In the genomic region with DNA sequence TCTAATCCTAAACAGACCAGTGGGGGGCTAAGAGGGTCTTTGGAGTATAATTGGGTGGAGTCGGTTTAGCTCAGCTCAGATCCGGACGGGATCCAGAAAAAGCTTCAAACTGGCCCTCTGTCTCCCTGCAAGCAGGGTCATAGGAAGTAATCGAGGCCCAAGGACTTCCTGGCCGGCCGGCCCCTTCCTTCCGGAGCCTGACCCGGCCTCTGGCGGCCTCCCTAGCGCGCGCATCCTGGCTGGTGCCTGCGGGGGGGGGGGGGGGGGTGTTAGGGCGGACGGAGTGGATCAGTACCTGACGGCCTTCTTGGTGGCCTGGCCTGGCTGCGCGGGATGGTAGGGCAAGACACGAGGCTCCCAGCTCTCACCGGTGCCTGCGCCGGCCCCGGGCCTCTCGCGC, we compare ENCODE assay signal across 8 mouse cellular contexts. TPM values are rescaled to one million over a fixed set of nuclear protein-coding genes. Genes with fewer than 3 reads are reported as not detected.
DNase-seq lines count a peak whose midpoint lies in the region; ATAC-seq lines count a peak whose summit lies in the region.

No protein-coding gene starts in this region.

- H3K27ac ChIP-seq in neural tube, embryonic 11.5 days (ENCODE audit: low read depth, low read length) = peak overlapping the region; percentile 70
- peak overlapping the region; percentile 81; the same call in 1 of the 2 replicates for H3K27ac ChIP-seq in embryonic facial prominence, embryonic 12.5 days
- peak overlapping the region; percentile 92 for H3K27ac ChIP-seq in hindbrain, embryonic 13.5 days
- H3K27ac ChIP-seq in liver, embryonic 11.5 days (ENCODE audit: low read depth, low read length) = peak overlapping the region; percentile 53; the same call in 1 of the 2 replicates
- H3K27ac ChIP-seq in neural tube, embryonic 12.5 days = peak overlapping the region; percentile 69

- 0% methylated on average over 15 of the region's 25 CpGs for WGBS in neural tube, embryonic 11.5 days
- WGBS in embryonic facial prominence, embryonic 12.5 days = 0% methylated on average over 19 of the region's 25 CpGs
- under 1% methylated on average over 20 of the region's 25 CpGs for WGBS in hindbrain, embryonic 13.5 days
- WGBS in liver, embryonic 11.5 days = under 1% methylated on average over 16 of the region's 25 CpGs
- under 1% methylated on average over 21 of the region's 25 CpGs for WGBS in neural tube, embryonic 12.5 days

- peak overlapping the region; percentile 84 for H3K4me3 ChIP-seq in neural tube, embryonic 11.5 days (ENCODE audit: low read depth, low read length)
- H3K4me3 ChIP-seq in embryonic facial prominence, embryonic 12.5 days = peak overlapping the region; percentile 73
- peak overlapping the region; percentile 90 for H3K4me3 ChIP-seq in hindbrain, embryonic 13.5 days
- peak overlapping the region; percentile 78 for H3K4me3 ChIP-seq in liver, embryonic 11.5 days (ENCODE audit: low read depth, low read length)
- peak overlapping the region; percentile 84 for H3K4me3 ChIP-seq in neural tube, embryonic 12.5 days

- intact Hi-C loops in left cerebral cortex, postnatal 25 days (cut with DNase I) = no loop called here

- peak overlapping the region; percentile 89 for H3K4me2 ChIP-seq in neural tube, embryonic 11.5 days (ENCODE audit: low read depth)
- H3K4me2 ChIP-seq in embryonic facial prominence, embryonic 12.5 days (replicated peaks) = peak overlapping the region; percentile 87
- peak overlapping the region; percentile 86 for H3K4me2 ChIP-seq in hindbrain, embryonic 13.5 days
- H3K4me2 ChIP-seq in liver, embryonic 11.5 days = peak overlapping the region; percentile 95
- H3K4me2 ChIP-seq in neural tube, embryonic 12.5 days (replicated peaks) = peak overlapping the region; percentile 93

- H3K9ac ChIP-seq in neural tube, embryonic 11.5 days (ENCODE audit: low read length) = peak overlapping the region; percentile 78
- H3K9ac ChIP-seq in embryonic facial prominence, embryonic 12.5 days = peak overlapping the region; percentile 74
- H3K9ac ChIP-seq in hindbrain, embryonic 13.5 days = peak overlapping the region; percentile 94
- peak overlapping the region; percentile 74 for H3K9ac ChIP-seq in liver, embryonic 11.5 days (ENCODE audit: low read depth, low read length)
- peak overlapping the region; percentile 80 for H3K9ac ChIP-seq in neural tube, embryonic 12.5 days

- H3K36me3 ChIP-seq in neural tube, embryonic 11.5 days (ENCODE audit: control insufficient read depth, insufficient read depth, low read length) = peaks cover 10% of the 10 kb centered on the region
- H3K36me3 ChIP-seq in embryonic facial prominence, embryonic 12.5 days = peaks cover 31% of the 10 kb centered on the region
- peaks cover 48% of the 10 kb centered on the region for H3K36me3 ChIP-seq in hindbrain, embryonic 13.5 days
- H3K36me3 ChIP-seq in liver, embryonic 11.5 days (ENCODE audit: control insufficient read depth, insufficient read depth, low read length) = peaks cover 12% of the 10 kb centered on the region
- H3K36me3 ChIP-seq in neural tube, embryonic 12.5 days = peaks cover 40% of the 10 kb centered on the region

- DNase-seq in neural tube, embryonic 11.5 days (ENCODE audit: low spot score) = peak; percentile 44
- DNase-seq in neural tube, embryonic 10.5 days (ENCODE audit: extremely low spot score, low spot score) = no peak
- no peak for DNase-seq in liver, embryonic 11.5 days (ENCODE audit: low spot score)
- no peak for DNase-seq in left cerebral cortex, postnatal 25 days (ENCODE audit: low spot score in 2 of 2)
- DNase-seq in layer of hippocampus, adult 18-20 months (ENCODE audit: low spot score in 2 of 2) = no peak

- peaks cover 17% of the 10 kb centered on the region for H3K4me1 ChIP-seq in neural tube, embryonic 11.5 days (ENCODE audit: control insufficient read depth, insufficient read depth, low read length)
- H3K4me1 ChIP-seq in embryonic facial prominence, embryonic 12.5 days = peaks cover 23% of the 10 kb centered on the region
- peaks cover 68% of the 10 kb centered on the region for H3K4me1 ChIP-seq in hindbrain, embryonic 13.5 days (replicated peaks)
- peaks cover 14% of the 10 kb centered on the region for H3K4me1 ChIP-seq in liver, embryonic 11.5 days (replicated peaks; ENCODE audit: control insufficient read depth, insufficient read depth, low read length)
- H3K4me1 ChIP-seq in neural tube, embryonic 12.5 days = peaks cover 36% of the 10 kb centered on the region

- peaks cover 8% of the 10 kb centered on the region; the same call in 1 of the 2 replicates for H3K27me3 ChIP-seq in neural tube, embryonic 11.5 days (ENCODE audit: control insufficient read depth, insufficient read depth, low read length)
- H3K27me3 ChIP-seq in embryonic facial prominence, embryonic 12.5 days = peaks cover 40% of the 10 kb centered on the region
- H3K27me3 ChIP-seq in hindbrain, embryonic 13.5 days = peaks cover 27% of the 10 kb centered on the region
- peaks cover 63% of the 10 kb centered on the region for H3K27me3 ChIP-seq in liver, embryonic 11.5 days (replicated peaks; ENCODE audit: control insufficient read depth, insufficient read depth, low read length)
- peaks cover 14% of the 10 kb centered on the region for H3K27me3 ChIP-seq in neural tube, embryonic 12.5 days (replicated peaks)

- H3K9me3 ChIP-seq in neural tube, embryonic 11.5 days (ENCODE audit: control insufficient read depth, low read length) = no peaks in the 10 kb centered on the region
- no peaks in the 10 kb centered on the region for H3K9me3 ChIP-seq in embryonic facial prominence, embryonic 12.5 days
- no peaks in the 10 kb centered on the region for H3K9me3 ChIP-seq in hindbrain, embryonic 13.5 days
- no peaks in the 10 kb centered on the region for H3K9me3 ChIP-seq in liver, embryonic 11.5 days (ENCODE audit: control insufficient read depth, low read length)
- H3K9me3 ChIP-seq in neural tube, embryonic 12.5 days = no peaks in the 10 kb centered on the region

- ATAC-seq in neural tube, embryonic 11.5 days (ENCODE audit: insufficient read depth, low FRiP score, low TSS enrichment) = no peak
- ATAC-seq in embryonic facial prominence, embryonic 12.5 days (ENCODE audit: insufficient number of reproducible peaks, insufficient read depth, low FRiP score, low TSS enrichment) = no peak
- ATAC-seq in hindbrain, embryonic 13.5 days (ENCODE audit: low FRiP score) = no peak
- ATAC-seq in liver, embryonic 11.5 days (replicated peaks; ENCODE audit: low FRiP score) = no peak; the same call in none of the 2 replicates
- ATAC-seq in neural tube, embryonic 12.5 days (ENCODE audit: low FRiP score, low read depth) = no peak; the same call in 1 of the 2 replicates

RNA-seq across cellular contexts. Expression of a gene that starts 0.6 kb away (rescaled TPM):
- polyA plus RNA-seq in neural tube, embryonic 11.5 days (2014; fragmentation: Nextera tagmentation; extraction: Ambion mirVana) = 27.1 and 27.2 TPM in 2 replicates
- polyA plus RNA-seq in embryonic facial prominence, embryonic 12.5 days (2016; fragmentation: Nextera tagmentation; extraction: Ambion mirVana) = 32.5 and 33.5 TPM in 2 replicates
- polyA plus RNA-seq in hindbrain, embryonic 13.5 days (2015; fragmentation: Nextera tagmentation; extraction: Ambion mirVana) = 32.4 and 33.8 TPM in 2 replicates
- polyA plus RNA-seq in liver, embryonic 11.5 days (2014; fragmentation: Nextera tagmentation; extraction: Ambion mirVana) = 17.7 and 17.9 TPM in 2 replicates
- polyA plus RNA-seq in neural tube, embryonic 12.5 days (2016; fragmentation: Nextera tagmentation; extraction: Ambion mirVana) = 43.6 and 43.7 TPM in 2 replicates
- total RNA-seq in left cerebral cortex, postnatal 25 days (2021) = 10 to 100 TPM; 82.1 to 82.4 TPM
- 10 to 100 TPM; 90.3 to 91.5 TPM for total RNA-seq in layer of hippocampus, adult 18-20 months (2021)

RNA-seq across cellular contexts. Expression of a gene that starts 0.8 kb away (rescaled TPM):
- polyA plus RNA-seq in neural tube, embryonic 11.5 days (2014; fragmentation: Nextera tagmentation; extraction: Ambion mirVana) = 12.3 and 13.7 TPM in 2 replicates
- polyA plus RNA-seq in embryonic facial prominence, embryonic 12.5 days (2016; fragmentation: Nextera tagmentation; extraction: Ambion mirVana) = 2.5 and 3.1 TPM in 2 replicates
- 43.7 and 45.0 TPM in 2 replicates for polyA plus RNA-seq in hindbrain, embryonic 13.5 days (2015; fragmentation: Nextera tagmentation; extraction: Ambion mirVana)
- polyA plus RNA-seq in liver, embryonic 11.5 days (2014; fragmentation: Nextera tagmentation; extraction: Ambion mirVana) = 0.15 and 0.26 TPM in 2 replicates
- 28.9 and 30.4 TPM in 2 replicates for polyA plus RNA-seq in neural tube, embryonic 12.5 days (2016; fragmentation: Nextera tagmentation; extraction: Ambion mirVana)
- 100 to 1,000 TPM in 1 of 2 experiments, 10 to 100 TPM in 1; 92.9 to 111 TPM for total RNA-seq in left cerebral cortex, postnatal 25 days (2021)
- total RNA-seq in layer of hippocampus, adult 18-20 months (2021) = 10 to 100 TPM; 68.6 to 70.6 TPM

RNA-seq across cellular contexts. Expression of a gene that starts 27.8 kb away (rescaled TPM):
- 44.8 and 48.3 TPM in 2 replicates for polyA plus RNA-seq in neural tube, embryonic 11.5 days (2014; fragmentation: Nextera tagmentation; extraction: Ambion mirVana)
- 101 and 104 TPM in 2 replicates for polyA plus RNA-seq in embryonic facial prominence, embryonic 12.5 days (2016; fragmentation: Nextera tagmentation; extraction: Ambion mirVana)
- polyA plus RNA-seq in hindbrain, embryonic 13.5 days (2015; fragmentation: Nextera tagmentation; extraction: Ambion mirVana) = 21.0 and 22.8 TPM in 2 replicates
- polyA plus RNA-seq in liver, embryonic 11.5 days (2014; fragmentation: Nextera tagmentation; extraction: Ambion mirVana) = 42.5 and 45.6 TPM in 2 replicates
- polyA plus RNA-seq in neural tube, embryonic 12.5 days (2016; fragmentation: Nextera tagmentation; extraction: Ambion mirVana) = 49.0 and 50.6 TPM in 2 replicates
- 10 to 100 TPM; 28.6 to 29.0 TPM for total RNA-seq in left cerebral cortex, postnatal 25 days (2021)
- 10 to 100 TPM; 18.3 to 19.2 TPM for total RNA-seq in layer of hippocampus, adult 18-20 months (2021)

RNA-seq across cellular contexts. Expression of a gene that starts 28.3 kb away (rescaled TPM):
- 2.3 and 2.9 TPM in 2 replicates for polyA plus RNA-seq in neural tube, embryonic 11.5 days (2014; fragmentation: Nextera tagmentation; extraction: Ambion mirVana)
- 0.64 and 0.76 TPM in 2 replicates for polyA plus RNA-seq in embryonic facial prominence, embryonic 12.5 days (2016; fragmentation: Nextera tagmentation; extraction: Ambion mirVana)
- 25.9 and 29.3 TPM in 2 replicates for polyA plus RNA-seq in hindbrain, embryonic 13.5 days (2015; fragmentation: Nextera tagmentation; extraction: Ambion mirVana)
- 0.56 and 0.65 TPM in 2 replicates for polyA plus RNA-seq in liver, embryonic 11.5 days (2014; fragmentation: Nextera tagmentation; extraction: Ambion mirVana)
- polyA plus RNA-seq in neural tube, embryonic 12.5 days (2016; fragmentation: Nextera tagmentation; extraction: Ambion mirVana) = 22.1 and 24.3 TPM in 2 replicates
- 10 to 100 TPM; 10.4 to 20.6 TPM for total RNA-seq in left cerebral cortex, postnatal 25 days (2021)
- total RNA-seq in layer of hippocampus, adult 18-20 months (2021) = 1 to 10 TPM; 7.3 to 8.1 TPM

RNA-seq across cellular contexts. Expression of a gene that starts 28.4 kb away (rescaled TPM):
- polyA plus RNA-seq in neural tube, embryonic 11.5 days (2014; fragmentation: Nextera tagmentation; extraction: Ambion mirVana) = 2.3 and 2.6 TPM in 2 replicates
- 11.7 and 11.8 TPM in 2 replicates for polyA plus RNA-seq in embryonic facial prominence, embryonic 12.5 days (2016; fragmentation: Nextera tagmentation; extraction: Ambion mirVana)
- 11.5 and 11.7 TPM in 2 replicates for polyA plus RNA-seq in hindbrain, embryonic 13.5 days (2015; fragmentation: Nextera tagmentation; extraction: Ambion mirVana)
- 0.84 and 1.4 TPM in 2 replicates for polyA plus RNA-seq in liver, embryonic 11.5 days (2014; fragmentation: Nextera tagmentation; extraction: Ambion mirVana)
- polyA plus RNA-seq in neural tube, embryonic 12.5 days (2016; fragmentation: Nextera tagmentation; extraction: Ambion mirVana) = 7.3 and 10.0 TPM in 2 replicates
- total RNA-seq in left cerebral cortex, postnatal 25 days (2021) = 10 to 100 TPM; 23.2 to 26.9 TPM
- total RNA-seq in layer of hippocampus, adult 18-20 months (2021) = 10 to 100 TPM; 13.1 to 14.5 TPM
